Mouse (Mus musculus): ENCODE measurements around the gene Coro1b. TPM values are rescaled to one million over a fixed set of nuclear protein-coding genes. Genes with fewer than 3 reads are reported as not detected.

Gene Coro1b
- total and polyA plus RNA-seq, 2 experiments: 66.1 to 109 TPM

DNA sequence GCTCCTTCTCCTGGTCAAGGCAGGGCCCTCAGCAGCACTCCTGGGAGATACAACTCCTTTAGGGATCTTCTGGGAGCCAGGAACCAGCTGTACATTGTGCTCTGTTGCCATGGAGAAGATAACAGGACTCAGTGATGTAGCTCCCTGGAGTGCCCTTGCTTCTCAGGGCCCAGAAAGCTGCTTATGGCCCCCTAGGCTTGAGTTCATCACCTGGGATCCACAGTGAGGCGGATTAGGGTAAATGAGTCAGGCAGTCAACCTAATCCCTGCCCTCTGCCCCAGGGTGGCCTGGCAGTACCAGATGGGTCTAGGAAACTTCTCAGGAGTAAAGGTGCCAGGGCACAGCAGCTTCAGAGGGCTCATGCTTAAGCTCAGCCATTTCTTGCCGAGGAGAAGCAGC lies 9.0 kb upstream of the Coro1b start, which contains the start of gene Gpr152:
Gene Gpr152, plus strand, starts transcription at position 342 of the 400 bp plus-strand sequence.
- H3K4me3 ChIP-seq (ENCODE audit: insufficient read depth, low read depth, low read length): no peak within 1 kb of the TSS
- H3K9ac ChIP-seq (ENCODE audit: low read depth, low read length): no peak within 1 kb of the TSS
- WGBS: 91% methylated on average over 2 of the region's 2 CpGs
- H3K36me3 ChIP-seq (ENCODE audit: control insufficient read depth, insufficient read depth, low read length): no peaks in the 10 kb centered on the region
- H3K4me1 ChIP-seq (ENCODE audit: control insufficient read depth, insufficient read depth, low read length): peaks cover 5% of the 10 kb centered on the region; the same call in 1 of the 2 replicates
- no peak within 1 kb of the TSS for H3K27ac ChIP-seq (replicated peaks; ENCODE audit: insufficient read depth, low read depth, low read length)
- no peaks in the 10 kb centered on the region for H3K79me2 ChIP-seq (ENCODE audit: control insufficient read depth, insufficient read depth, low read length)
- no peak for TF ChIP-seq CTCF (IDR thresholded peaks at IDR 0.05; ENCODE audit: low read depth, low read length)
- TF ChIP-seq POLR2A (IDR thresholded peaks at IDR 0.05; ENCODE audit: extremely low read depth, insufficient read depth, low read length): no peak
- no peaks in the 10 kb centered on the region for H3K27me3 ChIP-seq (ENCODE audit: control insufficient read depth, insufficient read depth, low read length)
- no peak for DNase-seq (ENCODE audit: extremely low read depth, low read depth, low spot score)

DNA sequence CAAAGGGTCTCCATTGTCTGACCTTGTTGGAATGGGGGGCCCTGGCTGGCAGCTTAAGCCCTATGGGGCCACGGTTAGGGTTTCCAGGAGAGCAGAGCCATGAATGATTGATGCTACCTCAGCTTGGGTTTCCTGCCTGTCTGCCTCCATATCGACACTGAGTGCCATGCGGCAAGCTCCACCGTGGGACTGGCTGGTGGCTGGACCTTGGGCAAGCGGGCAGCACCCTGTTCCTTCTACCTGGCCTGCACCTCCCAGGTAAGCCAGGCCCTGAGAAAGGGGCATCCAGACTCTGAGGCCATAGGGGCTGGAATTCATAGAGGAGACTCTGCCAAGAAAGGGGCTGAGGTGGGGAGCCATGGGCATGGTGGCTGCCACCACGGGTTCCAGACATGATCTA lies 8.3 kb upstream of the Coro1b start:
- Histone ChIP-seq H3K4me3 (ENCODE audit: insufficient read depth, low read depth, low read length) (no peak overlapping the region), H3K27ac (replicated peaks; ENCODE audit: insufficient read depth, low read depth, low read length) (no peak overlapping the region), H3K79me2 (ENCODE audit: control insufficient read depth, insufficient read depth, low read length) (no peaks in the 10 kb centered on the region), H3K27me3 (ENCODE audit: control insufficient read depth, insufficient read depth, low read length) (no peaks in the 10 kb centered on the region), H3K4me1 (ENCODE audit: control insufficient read depth, insufficient read depth, low read length) (peaks cover under 1% of the 10 kb centered on the region; the same call in 1 of the 2 replicates), H3K9ac (ENCODE audit: low read depth, low read length) (no peak overlapping the region), H3K36me3 (ENCODE audit: control insufficient read depth, insufficient read depth, low read length) (no peaks in the 10 kb centered on the region)
- WGBS: 91% methylated on average over 6 of the region's 6 CpGs
- TF ChIP-seq CTCF (IDR thresholded peaks at IDR 0.05; ENCODE audit: low read depth, low read length) (no peak), POLR2A (IDR thresholded peaks at IDR 0.05; ENCODE audit: extremely low read depth, insufficient read depth, low read length) (no peak)
- no peak for DNase-seq (ENCODE audit: extremely low read depth, low read depth, low spot score)

- H3K79me2 ChIP-seq (ENCODE audit: control insufficient read depth, insufficient read depth, low read length): no peaks in the 10 kb centered on the region
- TF ChIP-seq CTCF (IDR thresholded peaks at IDR 0.05; ENCODE audit: low read depth, low read length): no peak
- 95% methylated on average over 18 of the region's 18 CpGs for WGBS
- H3K4me3 ChIP-seq (ENCODE audit: insufficient read depth, low read depth, low read length): no peak overlapping the region
- no peak overlapping the region for H3K27ac ChIP-seq (replicated peaks; ENCODE audit: insufficient read depth, low read depth, low read length)
- peaks cover 3% of the 10 kb centered on the region for H3K4me1 ChIP-seq (ENCODE audit: control insufficient read depth, insufficient read depth, low read length)
- DNase-seq (ENCODE audit: extremely low read depth, low read depth, low spot score): peak; percentile 40
- H3K36me3 ChIP-seq (ENCODE audit: control insufficient read depth, insufficient read depth, low read length): no peaks in the 10 kb centered on the region
- H3K9ac ChIP-seq (ENCODE audit: low read depth, low read length): no peak overlapping the region
- H3K27me3 ChIP-seq (ENCODE audit: control insufficient read depth, insufficient read depth, low read length): no peaks in the 10 kb centered on the region
Measured at GRCm38 (mm10) chr19:4142416-4143173, 5.8 kb upstream of the Coro1b start.

DNA sequence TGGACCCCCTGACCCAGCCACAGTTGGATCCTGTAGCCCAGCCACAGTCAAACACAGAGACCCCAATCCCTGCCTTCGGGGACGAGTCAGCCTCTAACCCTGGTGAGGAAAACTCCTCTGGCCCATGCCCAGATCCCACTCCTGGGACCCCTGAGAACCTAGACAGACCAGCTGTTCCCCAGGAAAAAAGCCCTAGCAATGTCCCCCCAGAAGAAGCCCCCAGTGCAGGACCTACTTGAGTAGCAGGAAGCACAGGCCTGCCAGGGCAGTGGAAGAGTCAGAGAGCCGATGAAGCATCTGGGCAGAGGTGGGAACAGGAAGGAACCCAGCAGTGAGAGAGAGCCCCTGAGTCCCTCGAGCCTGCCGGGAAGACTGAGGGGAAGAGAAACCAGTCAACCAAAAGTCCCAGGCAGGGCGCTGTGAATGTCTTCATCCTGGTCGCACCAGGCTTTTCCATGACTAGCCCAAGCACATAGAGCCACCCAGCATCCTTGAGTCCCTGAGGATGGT lies 4.6 kb upstream of the Coro1b start, which contains the start of gene Cabp4:
Gene Cabp4, minus strand, starts transcription at position 275 of the 510 bp plus-strand sequence.
- DNase-seq (ENCODE audit: extremely low read depth, low read depth, low spot score): no peak
- Histone ChIP-seq H3K4me1 (ENCODE audit: control insufficient read depth, insufficient read depth, low read length) (peaks cover 3% of the 10 kb centered on the region), H3K27ac (replicated peaks; ENCODE audit: insufficient read depth, low read depth, low read length) (peak within 1 kb of the TSS; percentile 9; the same call in 1 of the 2 replicates), H3K79me2 (ENCODE audit: control insufficient read depth, insufficient read depth, low read length) (peaks cover 3% of the 10 kb centered on the region; the same call in 1 of the 2 replicates), H3K27me3 (ENCODE audit: control insufficient read depth, insufficient read depth, low read length) (no peaks in the 10 kb centered on the region), H3K4me3 (ENCODE audit: insufficient read depth, low read depth, low read length) (no peak within 1 kb of the TSS), H3K9ac (ENCODE audit: low read depth, low read length) (no peak within 1 kb of the TSS), H3K36me3 (ENCODE audit: control insufficient read depth, insufficient read depth, low read length) (no peaks in the 10 kb centered on the region)
- 84% methylated on average over 7 of the region's 7 CpGs for WGBS
- TF ChIP-seq POLR2A (IDR thresholded peaks at IDR 0.05; ENCODE audit: extremely low read depth, insufficient read depth, low read length) (no peak), CTCF (IDR thresholded peaks at IDR 0.05; ENCODE audit: low read depth, low read length) (no peak)

DNA sequence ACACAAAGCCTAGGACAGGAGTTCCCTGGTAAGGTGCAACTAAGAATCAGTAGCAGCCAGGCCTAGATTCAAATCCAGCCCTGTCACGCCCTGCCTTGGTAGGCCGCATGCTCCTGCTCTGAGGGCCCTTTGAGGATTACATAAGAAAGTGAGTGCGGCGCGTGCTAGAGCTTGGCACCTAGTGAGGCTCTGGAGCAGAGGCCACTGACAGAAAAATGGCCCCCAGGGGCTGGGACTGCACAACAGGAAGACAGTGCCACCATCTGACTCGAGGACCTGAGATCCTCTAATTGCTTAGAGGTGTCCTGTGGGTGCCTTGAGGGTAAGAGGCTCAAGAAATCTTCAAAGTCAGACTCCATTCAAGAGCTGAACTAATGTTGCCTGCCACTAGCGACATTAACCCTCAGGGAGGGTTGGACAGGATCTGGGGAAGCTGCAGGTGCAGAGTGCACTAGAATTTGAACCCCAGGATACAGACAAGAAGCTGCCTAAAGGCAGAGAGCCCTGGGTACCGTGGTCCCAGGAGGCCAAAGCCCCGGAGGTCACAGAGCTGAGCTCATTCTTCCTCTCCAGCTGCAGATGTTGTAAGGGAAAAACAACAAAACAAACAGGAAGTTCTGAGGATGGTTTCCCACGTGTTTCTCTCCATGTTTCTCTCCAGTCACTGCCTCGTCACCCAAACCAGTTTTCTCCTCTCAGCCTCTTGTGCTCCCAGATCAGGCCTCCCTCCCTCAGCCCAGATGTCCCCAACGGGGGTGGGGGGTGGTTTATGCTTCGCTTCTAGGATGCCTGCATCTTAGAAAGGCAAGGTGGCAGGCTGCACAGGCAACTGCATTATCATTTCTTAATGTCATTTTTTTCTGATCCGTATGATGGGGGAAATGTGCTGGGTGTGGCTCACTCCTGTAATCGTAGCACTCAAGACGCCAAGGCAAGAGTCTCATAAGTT lies 3.6 kb upstream of the Coro1b start:
- Histone ChIP-seq H3K27me3 (ENCODE audit: control insufficient read depth, insufficient read depth, low read length) (no peaks in the 10 kb centered on the region), H3K36me3 (ENCODE audit: control insufficient read depth, insufficient read depth, low read length) (no peaks in the 10 kb centered on the region), H3K79me2 (ENCODE audit: control insufficient read depth, insufficient read depth, low read length) (peaks cover 10% of the 10 kb centered on the region; the same call in 1 of the 2 replicates), H3K27ac (replicated peaks; ENCODE audit: insufficient read depth, low read depth, low read length) (peak overlapping the region; percentile 21; the same call in 1 of the 2 replicates), H3K9ac (ENCODE audit: low read depth, low read length) (no peak overlapping the region), H3K4me1 (ENCODE audit: control insufficient read depth, insufficient read depth, low read length) (peaks cover 12% of the 10 kb centered on the region), H3K4me3 (ENCODE audit: insufficient read depth, low read depth, low read length) (no peak overlapping the region)
- TF ChIP-seq CTCF (IDR thresholded peaks at IDR 0.05; ENCODE audit: low read depth, low read length): no peak
- no peak for TF ChIP-seq POLR2A (IDR thresholded peaks at IDR 0.05; ENCODE audit: extremely low read depth, insufficient read depth, low read length)
- WGBS: 85% methylated on average over 16 of the region's 16 CpGs
- DNase-seq (ENCODE audit: extremely low read depth, low read depth, low spot score): no peak
